Mouse (Mus musculus) stomach, embryonic 14.5 days (tissue): ENCODE results near the gene Casq2. TPM values are rescaled to one million over a fixed set of nuclear protein-coding genes. Genes with fewer than 3 reads are reported as not detected.

Source experiments
- ATAC-seq: fragments of 200-750 bp; cut with Nextera tagmentation; 2 replicates; pipeline ENCODE4 v1.8.0; 2017; ENCODE audit warnings: low read depth, moderate TSS enrichment; ENCODE audit not compliant: insufficient number of reproducible peaks, insufficient read depth, low FRiP score
- H3K27ac ChIP-seq: fragments of 300-500 bp; sonication (generic); 2 replicates; pipeline ENCODE4 v1.5.1; 2014; ENCODE audit warnings: mild to moderate bottlenecking, low read length, moderate library complexity, mixed read lengths
- H3K27me3 ChIP-seq: fragments of 300-500 bp; sonication (generic); 2 replicates; pipeline ENCODE4 v1.6.1; 2014; ENCODE audit warnings: low read length, control low read depth, mixed read lengths; ENCODE audit not compliant: control insufficient read depth, insufficient read depth
- H3K36me3 ChIP-seq: fragments of 300-500 bp; sonication (generic); 2 replicates; pipeline ENCODE4 v1.6.1; 2014; ENCODE audit warnings: mild to moderate bottlenecking, control low read depth, low read length, moderate library complexity, mixed read lengths; ENCODE audit not compliant: control insufficient read depth, insufficient read depth
- H3K4me1 ChIP-seq: fragments of 300-500 bp; sonication (generic); 2 replicates; pipeline ENCODE4 v1.6.1; 2014; ENCODE audit warnings: low read length, control low read depth, mixed read lengths; ENCODE audit not compliant: control insufficient read depth, insufficient read depth
- H3K4me2 ChIP-seq: fragments of 300-500 bp; sonication (generic); replicated peaks from 2 replicates; pipeline ENCODE4 v1.6.1; 2014; ENCODE audit warnings: low read depth, low read length, control low read depth
- H3K4me3 ChIP-seq: fragments of 300-500 bp; sonication (generic); 2 replicates; pipeline ENCODE4 v1.5.1; 2014; ENCODE audit warnings: low read depth, low read length, control low read depth
- H3K9ac ChIP-seq: fragments of 300-500 bp; sonication (generic); replicated peaks from 2 replicates; pipeline ENCODE4 v1.6.1; 2014; ENCODE audit warnings: low read depth, mild to moderate bottlenecking, control low read depth, low read length, moderate library complexity, mixed read lengths
- H3K9me3 ChIP-seq: fragments of 300-500 bp; sonication (generic); 2 replicates; pipeline ENCODE4 v1.6.1; 2016; ENCODE audit warnings: low read depth, low read length, control low read depth; ENCODE audit not compliant: control insufficient read depth
- WGBS: fragments of 180-500 bp; shearing (Covaris S2); extraction: QIAGEN DNeasy Blood & Tissue Kit; methylation state at CpG from one replicate; pipeline ENCODE4 v1.1.7; 2014; 5-methylcytosine and 5-hydroxymethylcytosine counted together
- polyA plus RNA-seq: library from polyadenylated mRNA; unstranded; fragments of >200 nt; fragmentation: Nextera tagmentation; extraction: Ambion mirVana; gene quantifications from 2 replicates; pipeline ENCODE4 v1.2.1, GENCODE M21; 2014

Gene Casq2
- polyA plus RNA-seq, 1 experiment from 2014 or later = 0.65 TPM

DNA sequence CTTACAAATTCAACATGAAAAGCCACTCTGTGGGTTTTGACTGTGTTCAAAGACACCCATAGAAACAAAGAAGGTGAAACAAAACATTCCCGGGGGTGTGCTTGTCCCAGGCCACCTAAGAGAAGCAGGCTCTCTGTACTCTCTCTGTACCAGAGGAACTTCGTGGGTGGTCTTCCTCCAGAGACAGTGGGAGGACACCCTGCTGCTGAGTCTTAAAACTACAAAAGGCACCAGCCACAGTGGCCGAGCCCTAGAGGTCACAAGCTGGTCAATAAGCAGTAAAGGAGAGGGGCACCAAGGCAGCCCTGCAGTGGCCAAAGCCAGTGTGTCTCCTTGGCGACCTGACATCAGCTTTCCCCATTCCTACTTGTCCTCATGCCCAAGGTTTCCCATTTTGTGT lies 103.8 kb downstream of the Casq2 start:
- WGBS = 21% methylated on average over 4 of the region's 4 CpGs
- H3K9me3 ChIP-seq = no peaks in the 10 kb centered on the region
- H3K36me3 ChIP-seq = peaks cover 8% of the 10 kb centered on the region; the same call in 1 of the 2 replicates
- H3K4me3 ChIP-seq = no peak overlapping the region
- no peak overlapping the region for H3K9ac ChIP-seq
- H3K27ac ChIP-seq = no peak overlapping the region
- no peaks in the 10 kb centered on the region for H3K27me3 ChIP-seq
- no peak for ATAC-seq
- no peak overlapping the region for H3K4me2 ChIP-seq
- peaks cover 28% of the 10 kb centered on the region for H3K4me1 ChIP-seq

- Histone ChIP-seq H3K27ac (no peak overlapping the region), H3K9me3 (no peaks in the 10 kb centered on the region), H3K9ac (no peak overlapping the region), H3K36me3 (peaks cover 10% of the 10 kb centered on the region; the same call in 1 of the 2 replicates), H3K4me3 (no peak overlapping the region), H3K4me1 (peaks cover 35% of the 10 kb centered on the region), H3K27me3 (no peaks in the 10 kb centered on the region), H3K4me2 (no peak overlapping the region)
- ATAC-seq = no peak
Observed at GRCm38 (mm10) chr3:102190642-102191041, 104.4 kb downstream of the Casq2 start.

- Histone ChIP-seq H3K36me3 (peaks cover 13% of the 10 kb centered on the region; the same call in 1 of the 2 replicates), H3K9ac (no peak overlapping the region), H3K4me1 (peaks cover 40% of the 10 kb centered on the region), H3K27me3 (no peaks in the 10 kb centered on the region), H3K4me3 (no peak overlapping the region), H3K27ac (no peak overlapping the region), H3K4me2 (no peak overlapping the region), H3K9me3 (no peaks in the 10 kb centered on the region)
- no peak for ATAC-seq
- 75% methylated on average over 3 of the region's 3 CpGs for WGBS
Observed at GRCm38 (mm10) chr3:102191575-102191974, 105.4 kb downstream of the Casq2 start.

DNA sequence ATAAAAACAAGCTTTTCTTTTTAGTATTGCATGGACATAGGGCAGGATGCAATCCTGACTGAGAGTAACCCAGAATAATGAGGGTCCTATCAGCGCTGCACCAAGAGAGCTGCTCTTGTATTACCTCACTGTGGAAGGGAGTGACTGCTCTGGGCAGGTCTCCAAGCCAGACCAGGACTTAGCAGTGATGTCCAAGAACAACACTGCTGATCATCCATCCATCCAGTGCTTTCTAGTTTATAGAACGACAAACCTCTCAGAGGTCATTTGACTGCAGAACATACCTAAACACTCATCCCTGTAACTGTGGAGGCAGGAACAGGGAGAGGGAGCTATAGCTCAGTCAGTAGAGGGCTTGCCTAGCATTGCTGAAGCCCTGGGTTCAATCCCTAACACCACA lies 106.4 kb downstream of the Casq2 start:
- 56% methylated on average over 2 of the region's 2 CpGs for WGBS
- peaks cover 42% of the 10 kb centered on the region for H3K4me1 ChIP-seq
- no peak for ATAC-seq
- no peak overlapping the region for H3K27ac ChIP-seq
- no peaks in the 10 kb centered on the region for H3K27me3 ChIP-seq
- H3K9ac ChIP-seq = no peak overlapping the region
- H3K4me2 ChIP-seq = no peak overlapping the region
- peaks cover 7% of the 10 kb centered on the region; the same call in 1 of the 2 replicates for H3K36me3 ChIP-seq
- H3K9me3 ChIP-seq = no peaks in the 10 kb centered on the region
- no peak overlapping the region for H3K4me3 ChIP-seq

DNA sequence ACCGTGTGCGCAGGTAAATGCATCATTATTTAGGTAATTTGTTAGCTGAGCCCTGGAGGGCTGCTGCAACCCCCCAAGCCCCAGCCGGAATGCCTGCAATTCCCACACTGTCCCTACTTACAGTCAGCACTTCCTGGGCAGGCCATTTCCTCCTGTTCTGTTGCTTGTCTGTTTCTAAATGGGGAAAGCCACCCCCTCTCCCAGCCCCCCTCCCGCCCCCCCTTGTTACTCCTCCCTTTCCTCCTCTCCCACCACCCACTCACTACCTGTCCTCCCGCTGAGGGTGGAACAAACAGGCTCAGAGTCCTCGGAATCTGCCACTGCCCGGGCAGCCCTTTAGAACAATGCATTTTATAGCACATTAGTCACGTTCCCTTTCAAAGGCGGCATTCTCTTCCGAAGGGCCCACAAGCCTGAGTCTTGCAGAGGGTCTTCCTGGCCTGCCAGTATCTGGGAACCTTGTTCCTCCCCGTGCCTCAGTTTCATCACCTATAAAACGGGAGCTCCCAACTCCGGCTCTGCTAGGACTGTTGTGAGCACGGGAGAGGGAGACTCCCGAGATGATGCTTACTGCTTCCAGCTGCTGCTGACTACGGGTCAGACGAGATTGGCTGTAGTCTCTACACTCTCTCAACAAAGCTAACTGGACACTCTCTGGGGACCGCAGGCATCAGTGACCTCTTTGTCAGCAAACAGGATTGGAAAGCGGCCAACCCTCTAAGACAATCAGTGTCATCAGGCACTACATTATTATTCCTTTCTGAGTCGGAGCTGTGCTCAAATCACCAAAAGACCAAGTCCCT lies 107.5 kb downstream of the Casq2 start:
- Histone ChIP-seq H3K4me3 (no peak overlapping the region), H3K9ac (no peak overlapping the region), H3K9me3 (no peaks in the 10 kb centered on the region), H3K4me1 (peaks cover 48% of the 10 kb centered on the region), H3K27ac (peak overlapping the region; percentile 61; the same call in 1 of the 2 replicates), H3K36me3 (peaks cover 5% of the 10 kb centered on the region; the same call in 1 of the 2 replicates), H3K27me3 (no peaks in the 10 kb centered on the region), H3K4me2 (peak overlapping the region; percentile 25)
- peak; percentile 54 for ATAC-seq
- 11% methylated on average over 19 of the region's 20 CpGs for WGBS

DNA sequence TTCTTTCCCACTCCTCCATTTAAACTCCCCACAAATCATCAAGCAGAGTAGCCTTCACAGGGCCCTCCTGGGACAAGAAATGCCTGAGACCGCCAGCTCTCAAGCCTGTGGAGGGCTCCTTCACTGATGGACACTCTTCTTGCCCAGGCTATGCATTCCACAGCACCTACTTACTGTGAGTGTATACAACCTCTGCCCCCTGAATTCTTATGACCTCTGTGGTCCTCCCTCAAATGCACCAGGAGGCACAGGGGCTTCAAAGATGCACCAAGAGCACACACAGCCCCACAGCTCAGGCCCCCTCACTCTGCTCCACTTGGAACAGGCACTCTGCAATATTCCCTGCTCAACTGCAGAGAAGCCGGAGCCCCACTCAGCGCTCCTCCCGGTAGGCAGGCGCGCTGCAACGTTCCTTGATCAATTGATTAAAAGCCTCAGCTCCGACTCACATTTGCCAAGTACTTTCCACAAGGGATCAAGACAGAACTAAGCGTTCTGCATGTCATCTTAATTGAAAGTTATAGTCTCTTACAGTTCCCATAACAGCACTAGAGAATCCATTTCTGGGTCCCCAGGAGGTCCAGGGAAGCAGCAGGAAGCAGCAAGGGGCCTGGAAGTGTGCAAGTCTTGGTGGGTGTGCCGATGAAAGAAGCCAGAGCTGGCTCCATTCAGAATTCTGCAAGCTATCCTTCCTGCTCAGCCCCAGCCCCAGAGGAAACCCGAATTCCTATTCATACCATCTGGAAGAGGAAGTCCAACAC lies 108.3 kb downstream of the Casq2 start:
- Histone ChIP-seq H3K9ac (no peak overlapping the region), H3K27me3 (no peaks in the 10 kb centered on the region), H3K27ac (peak overlapping the region; percentile 61), H3K9me3 (no peaks in the 10 kb centered on the region), H3K36me3 (peaks cover 5% of the 10 kb centered on the region; the same call in 1 of the 2 replicates), H3K4me3 (no peak overlapping the region), H3K4me2 (peak overlapping the region; percentile 15), H3K4me1 (peaks cover 51% of the 10 kb centered on the region)
- 15% methylated on average over 11 of the region's 11 CpGs for WGBS
- ATAC-seq = no peak

DNA sequence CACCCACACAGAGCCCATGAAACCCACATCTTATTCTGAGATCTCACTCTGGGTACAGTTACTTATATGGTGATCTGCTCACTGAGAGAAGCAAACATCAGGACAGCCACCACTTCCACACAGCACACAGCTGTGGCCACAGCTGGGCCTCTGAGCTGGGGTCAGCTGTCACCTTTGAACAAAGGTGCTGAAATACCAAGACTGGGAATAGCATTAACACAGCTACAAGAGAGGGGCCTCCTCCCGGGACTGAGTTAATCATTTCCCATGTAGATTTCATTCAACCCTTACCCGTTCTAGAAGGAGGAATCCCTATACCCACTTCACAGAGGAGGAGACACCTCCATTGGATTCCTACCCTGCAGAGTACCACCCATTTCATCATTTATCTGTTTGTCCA lies 109.5 kb downstream of the Casq2 start:
- Histone ChIP-seq H3K4me3 (no peak overlapping the region), H3K4me1 (peaks cover 56% of the 10 kb centered on the region), H3K4me2 (no peak overlapping the region), H3K27me3 (no peaks in the 10 kb centered on the region), H3K9me3 (no peaks in the 10 kb centered on the region), H3K36me3 (peaks cover 5% of the 10 kb centered on the region; the same call in 1 of the 2 replicates), H3K9ac (no peak overlapping the region), H3K27ac (peak overlapping the region; percentile 40; the same call in 1 of the 2 replicates)
- ATAC-seq = no peak
- WGBS = 37% methylated on average over 2 of the region's 2 CpGs
